Mouse (Mus musculus) hindbrain, embryonic 11.5 days (tissue): ENCODE measurements around the gene Olfr199. TPM values are rescaled to one million over a fixed set of nuclear protein-coding genes. Genes with fewer than 3 reads are reported as not detected.
"Not testable (repeated sequence)": the region's sequence is repeated elsewhere in the genome, so short reads cannot be mapped to it uniquely, and the experiment has no call there.

Experiments used
- ATAC-seq: fragments of 200-750 bp; cut with Nextera tagmentation; 2 replicates; pipeline ENCODE4 v1.8.0; 2017; ENCODE audit warnings: mild to moderate bottlenecking, moderate TSS enrichment, moderate library complexity; ENCODE audit not compliant: low FRiP score
- DNase-seq: peaks from one replicate; pipeline ENCODE4 v3.0.0-alpha.2; 2015; ENCODE audit warnings: low spot score
- H3K27ac ChIP-seq: fragments of 300-500 bp; sonication (generic); 2 replicates; pipeline ENCODE4 v1.5.1; 2014; ENCODE audit warnings: mild to moderate bottlenecking, low read depth, low read length
- H3K27me3 ChIP-seq: fragments of 300-500 bp; sonication (generic); 2 replicates; pipeline ENCODE4 v1.6.1; 2014; ENCODE audit warnings: mild to moderate bottlenecking, low read length, moderate library complexity, mixed read lengths; ENCODE audit not compliant: control insufficient read depth, insufficient read depth
- H3K36me3 ChIP-seq: fragments of 300-500 bp; sonication (generic); 2 replicates; pipeline ENCODE4 v1.6.1; 2014; ENCODE audit warnings: mild to moderate bottlenecking, low read length, moderate library complexity, mixed read lengths; ENCODE audit not compliant: control insufficient read depth, insufficient read depth
- H3K4me1 ChIP-seq: fragments of 300-500 bp; sonication (generic); replicated peaks from 2 replicates; pipeline ENCODE4 v1.6.1; 2014; ENCODE audit warnings: low read length, mixed read lengths; ENCODE audit not compliant: control insufficient read depth, insufficient read depth
- H3K4me2 ChIP-seq: fragments of 300-500 bp; sonication (generic); replicated peaks from 2 replicates; pipeline ENCODE4 v1.6.1; 2014; ENCODE audit warnings: mild to moderate bottlenecking, low read depth, low read length
- H3K4me3 ChIP-seq: fragments of 300-500 bp; sonication (generic); 2 replicates; pipeline ENCODE4 v1.5.1; 2014; ENCODE audit warnings: low read depth, low read length
- H3K9ac ChIP-seq: fragments of 300-500 bp; sonication (generic); 2 replicates; pipeline ENCODE4 v1.6.1; 2014; ENCODE audit warnings: low read depth, low read length
- H3K9me3 ChIP-seq: fragments of 300-500 bp; sonication (generic); 2 replicates; pipeline ENCODE4 v1.6.1; 2016; ENCODE audit warnings: low read length; ENCODE audit not compliant: control insufficient read depth
- WGBS: fragments of 180-500 bp; shearing (Covaris S2); extraction: QIAGEN DNeasy Blood & Tissue Kit; methylation state at CpG from one replicate; pipeline ENCODE4 v1.1.7; 2014; 5-methylcytosine and 5-hydroxymethylcytosine counted together
- polyA plus RNA-seq: library from polyadenylated mRNA; unstranded; fragments of >200 nt; fragmentation: Nextera tagmentation; extraction: Ambion mirVana; gene quantifications from 2 replicates; pipeline ENCODE4 v1.2.1, GENCODE M21; 2014

Gene Olfr199
- polyA plus RNA-seq = 0.12 TPM in 1 of 2 replicates, not detected in the other

GRCm38 (mm10) chr16:59219667-59220066, at the start of gene Olfr199:
Gene Olfr199, minus strand, starts transcription at chr16:59219767.
- not testable (repeated sequence) for H3K4me3 ChIP-seq, H3K36me3 ChIP-seq, ATAC-seq, H3K9me3 ChIP-seq, DNase-seq, H3K4me2 ChIP-seq, H3K9ac ChIP-seq, H3K4me1 ChIP-seq, H3K27me3 ChIP-seq, H3K27ac ChIP-seq
- WGBS = 78% methylated on average over 1 of the region's 1 CpGs

- not testable (repeated sequence) for H3K9me3 ChIP-seq, H3K36me3 ChIP-seq, ATAC-seq, H3K27me3 ChIP-seq, H3K4me3 ChIP-seq, H3K4me1 ChIP-seq, H3K9ac ChIP-seq, H3K4me2 ChIP-seq, H3K27ac ChIP-seq, DNase-seq
- 77% methylated on average over 4 of the region's 4 CpGs for WGBS
Measured at GRCm38 (mm10) chr16:59269097-59269496, 49.5 kb upstream of the Olfr199 start.

GRCm38 (mm10) chr16:59249684-59250083, 30.1 kb upstream of the Olfr199 start:
- Histone ChIP-seq H3K9ac (no peak overlapping the region), H3K9me3 (no peaks in the 10 kb centered on the region), H3K27ac (no peak overlapping the region), H3K4me1 (no peaks in the 10 kb centered on the region), H3K27me3 (no peaks in the 10 kb centered on the region), H3K4me3 (no peak overlapping the region), H3K36me3 (no peaks in the 10 kb centered on the region), H3K4me2 (no peak overlapping the region)
- no peak for ATAC-seq
- DNase-seq = no peak
- 90% methylated on average over 17 of the region's 17 CpGs for WGBS

GRCm38 (mm10) chr16:59217861-59218260, 1.7 kb downstream of the Olfr199 start:
- not testable (repeated sequence) for H3K9ac ChIP-seq, H3K4me3 ChIP-seq, H3K27me3 ChIP-seq, H3K27ac ChIP-seq, H3K4me1 ChIP-seq, H3K36me3 ChIP-seq, ATAC-seq, H3K9me3 ChIP-seq, H3K4me2 ChIP-seq, DNase-seq
- 85% methylated on average over 3 of the region's 3 CpGs for WGBS

GRCm38 (mm10) chr16:59203433-59203832, 16.1 kb downstream of the Olfr199 start, which contains the start of gene Olfr198:
Gene Olfr198, minus strand, starts transcription at chr16:59203533.
- not testable (repeated sequence) for DNase-seq, ATAC-seq, H3K4me3 ChIP-seq, H3K9ac ChIP-seq, H3K36me3 ChIP-seq, H3K4me1 ChIP-seq, H3K9me3 ChIP-seq, H3K4me2 ChIP-seq, H3K27ac ChIP-seq, H3K27me3 ChIP-seq
- 76% methylated on average over 1 of the region's 1 CpGs for WGBS

GRCm38 (mm10) chr16:59170354-59170753, 49.2 kb downstream of the Olfr199 start, which contains the start of gene Olfr196:
Gene Olfr196, minus strand, starts transcription at chr16:59170454.
- Histone ChIP-seq H3K9me3 (no peaks in the 10 kb centered on the region), H3K4me2 (no peak within 1 kb of the TSS), H3K36me3 (no peaks in the 10 kb centered on the region), H3K9ac (no peak within 1 kb of the TSS), H3K4me1 (no peaks in the 10 kb centered on the region), H3K27ac (no peak within 1 kb of the TSS), H3K27me3 (no peaks in the 10 kb centered on the region), H3K4me3 (no peak within 1 kb of the TSS)
- DNase-seq = no peak
- WGBS = 75% methylated on average over 3 of the region's 3 CpGs
- ATAC-seq = no peak

Other genes with a start within 250 kb of the Olfr199 start
- not detected in 2 replicates for gene Olfr183, start 224.4 kb downstream of the Olfr199 start, polyA plus RNA-seq
- gene Olfr186, start 189.5 kb downstream of the Olfr199 start, polyA plus RNA-seq = not detected in 2 replicates
- gene Olfr187, start 180.0 kb downstream of the Olfr199 start, polyA plus RNA-seq = not detected in 2 replicates
- gene Olfr190, start 141.8 kb downstream of the Olfr199 start, polyA plus RNA-seq = not detected in 2 replicates
- gene Olfr191, start 129.9 kb downstream of the Olfr199 start, polyA plus RNA-seq = not detected in 2 replicates
- not detected in 2 replicates for gene Olfr193, start 107.9 kb downstream of the Olfr199 start, polyA plus RNA-seq
- not detected in 2 replicates for gene Olfr194, start 98.7 kb downstream of the Olfr199 start, polyA plus RNA-seq
- gene Olfr195, start 72.7 kb downstream of the Olfr199 start, polyA plus RNA-seq = not detected in 2 replicates
- not detected in 2 replicates for gene Olfr196, start 49.3 kb downstream of the Olfr199 start, polyA plus RNA-seq
- gene Olfr198, start 16.2 kb downstream of the Olfr199 start, polyA plus RNA-seq = not detected in 2 replicates
- not detected in 2 replicates for gene Olfr201, start 52.9 kb upstream of the Olfr199 start, polyA plus RNA-seq
- not detected in 2 replicates for gene Olfr202, start 67.0 kb upstream of the Olfr199 start, polyA plus RNA-seq
- gene Olfr203, start 79.1 kb upstream of the Olfr199 start, polyA plus RNA-seq = not detected in 2 replicates
- not detected in 2 replicates for gene Olfr204, start 98.5 kb upstream of the Olfr199 start, polyA plus RNA-seq
- not detected in 2 replicates for gene Olfr205, start 111.4 kb upstream of the Olfr199 start, polyA plus RNA-seq
- not detected in 2 replicates for gene Olfr206, start 129.5 kb upstream of the Olfr199 start, polyA plus RNA-seq
- not detected in 2 replicates for gene Olfr209, start 144.2 kb upstream of the Olfr199 start, polyA plus RNA-seq
- gene Gabrr3, start 187.6 kb upstream of the Olfr199 start, polyA plus RNA-seq = 0.12 TPM in 1 of 2 replicates, not detected in the other